Mouse (Mus musculus) liver, postnatal 0 days (tissue): Measurements from ENCODE around the gene Etv5. TPM values are rescaled to one million over a fixed set of nuclear protein-coding genes. Genes with fewer than 3 reads are reported as not detected.
A peak's percentile ranks its signal among the peaks of the same experiment; 100 is the strongest.

Experiments
- ATAC-seq: fragments of 200-750 bp; cut with Nextera tagmentation; 2 replicates; pipeline ENCODE4 v1.8.0; 2017; ENCODE audit warnings: mild to moderate bottlenecking, moderate library complexity
- DNase-seq: peaks from one replicate; pipeline ENCODE4 v3.0.0-alpha.2; 2016
- H3K27ac ChIP-seq: fragments of 300-500 bp; sonication (generic); 2 replicates; pipeline ENCODE4 v1.5.1; 2014; ENCODE audit warnings: antibody characterized with exemption, moderate library complexity, mild to moderate bottlenecking, low read depth
- H3K27me3 ChIP-seq: fragments of 300-500 bp; sonication (generic); 2 replicates; pipeline ENCODE4 v1.6.1; 2014; ENCODE audit warnings: low read length, control low read depth, mixed read lengths; ENCODE audit not compliant: insufficient read depth
- H3K36me3 ChIP-seq: fragments of 300-500 bp; sonication (generic); replicated peaks from 2 replicates; pipeline ENCODE4 v1.6.1; 2014; ENCODE audit warnings: mild to moderate bottlenecking, control low read depth, low read length, moderate library complexity, mixed read lengths; ENCODE audit not compliant: insufficient read depth
- H3K4me1 ChIP-seq: fragments of 300-500 bp; sonication (generic); 2 replicates; pipeline ENCODE4 v1.6.1; 2014; ENCODE audit warnings: antibody characterized with exemption, mild to moderate bottlenecking, control low read depth; ENCODE audit not compliant: insufficient read depth
- H3K4me2 ChIP-seq: fragments of 300-500 bp; sonication (generic); 2 replicates; pipeline ENCODE4 v1.6.1; 2014; ENCODE audit warnings: low read depth, mild to moderate bottlenecking, low read length, moderate library complexity, mixed read lengths
- H3K4me3 ChIP-seq: fragments of 300-500 bp; sonication (generic); 2 replicates; pipeline ENCODE4 v1.5.1; 2014; ENCODE audit warnings: low read depth, low read length
- H3K9ac ChIP-seq: fragments of 300-500 bp; sonication (generic); replicated peaks from 2 replicates; pipeline ENCODE4 v1.6.1; 2014; ENCODE audit warnings: mild to moderate bottlenecking, moderate library complexity
- H3K9me3 ChIP-seq: fragments of 300-500 bp; sonication (generic); 2 replicates; pipeline ENCODE4 v1.6.1; 2016; ENCODE audit warnings: mild to moderate bottlenecking, control low read depth, low read length, mixed read lengths
- CTCF ChIP-seq: sonication (generic); IDR thresholded peaks from 2 replicates; pipeline ENCODE4 v1.5.1; 2016; ENCODE audit warnings: antibody characterized with exemption, low read depth
- EP300 ChIP-seq: IDR thresholded peaks from 2 replicates; pipeline ENCODE4 v1.6.1; 2016; ENCODE audit warnings: antibody characterized with exemption, low read depth, mild to moderate bottlenecking
- WGBS: fragments of 180-500 bp; shearing (Covaris S2); extraction: QIAGEN DNeasy Blood & Tissue Kit; methylation state at CpG from one replicate; pipeline ENCODE4 v1.1.7; 2014; ENCODE audit not compliant: insufficient replicate concordance; 5-methylcytosine and 5-hydroxymethylcytosine counted together
- polyA plus RNA-seq: library from polyadenylated mRNA; unstranded; fragments of >200 nt; fragmentation: Nextera tagmentation; extraction: Ambion mirVana; gene quantifications from 2 replicates; pipeline ENCODE4 v1.2.1, GENCODE M21; 2015

Etv5 gene
- polyA plus RNA-seq, 1 experiment from 2014 or later: 2.6 TPM

GRCm38 (mm10) chr16:22377714-22378113, 61.8 kb downstream of the Etv5 start:
- no peak overlapping the region for H3K9ac ChIP-seq
- H3K36me3 ChIP-seq: no peaks in the 10 kb centered on the region
- TF ChIP-seq EP300 (no peak), CTCF (no peak)
- H3K27me3 ChIP-seq: no peaks in the 10 kb centered on the region
- WGBS: 49% methylated on average over 3 of the region's 3 CpGs
- no peak overlapping the region for H3K4me3 ChIP-seq
- H3K27ac ChIP-seq: no peak overlapping the region
- no peak for DNase-seq
- peaks cover 2% of the 10 kb centered on the region; the same call in 1 of the 2 replicates for H3K4me1 ChIP-seq
- no peak overlapping the region for H3K4me2 ChIP-seq
- H3K9me3 ChIP-seq: no peaks in the 10 kb centered on the region
- ATAC-seq: no peak

DNA sequence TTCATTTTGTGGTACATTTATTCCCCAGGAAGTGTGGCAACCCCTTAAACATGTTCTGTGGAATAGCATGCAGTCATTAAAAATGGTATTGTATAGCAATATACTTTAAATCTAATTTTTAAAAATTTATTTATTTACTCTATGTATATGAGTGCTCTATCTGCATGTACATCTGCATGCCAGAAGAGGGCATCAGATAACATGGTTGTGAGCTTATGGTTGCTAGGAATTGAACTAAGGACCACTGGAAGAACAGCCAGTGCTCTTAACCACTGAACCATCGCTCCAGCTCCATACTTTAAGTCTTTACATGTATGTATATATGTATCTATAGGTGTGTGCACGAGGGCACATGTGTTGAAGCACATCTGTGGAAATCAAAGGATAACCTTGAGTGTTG, 64.6 kb downstream of the Etv5 start:
- no peaks in the 10 kb centered on the region for H3K27me3 ChIP-seq
- WGBS: 68% methylated on average over 2 of the region's 2 CpGs
- H3K4me2 ChIP-seq: no peak overlapping the region
- H3K9ac ChIP-seq: no peak overlapping the region
- H3K4me1 ChIP-seq: peaks cover 8% of the 10 kb centered on the region; the same call in 1 of the 2 replicates
- peak; percentile 35 for TF ChIP-seq CTCF
- no peak for TF ChIP-seq EP300
- H3K4me3 ChIP-seq: no peak overlapping the region
- no peak for DNase-seq
- H3K36me3 ChIP-seq: no peaks in the 10 kb centered on the region
- ATAC-seq: no peak
- H3K9me3 ChIP-seq: no peaks in the 10 kb centered on the region
- H3K27ac ChIP-seq: no peak overlapping the region

DNA sequence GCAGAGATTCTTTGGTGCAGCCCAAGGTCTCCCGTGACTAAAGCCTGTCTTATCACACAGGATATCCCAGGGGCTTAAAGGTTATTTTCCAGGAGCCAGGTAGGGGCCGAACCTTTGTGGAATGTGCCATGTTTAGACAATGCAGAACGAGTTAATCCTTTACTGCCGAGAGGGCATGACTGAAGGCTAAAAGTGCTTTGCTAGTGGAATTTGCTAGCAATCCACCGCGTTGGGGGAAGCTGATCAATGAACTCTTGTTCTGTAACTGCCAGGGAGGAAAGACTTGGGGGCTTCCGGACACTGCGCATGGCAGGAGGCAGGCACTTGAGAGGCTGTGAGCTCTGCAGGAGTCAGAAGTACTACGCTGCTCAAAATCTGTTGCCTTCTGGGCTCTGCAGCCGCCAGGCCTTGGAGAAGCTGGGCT, 66.8 kb downstream of the Etv5 start:
- Histone ChIP-seq H3K27me3 (no peaks in the 10 kb centered on the region), H3K9ac (no peak overlapping the region), H3K27ac (no peak overlapping the region), H3K4me3 (no peak overlapping the region), H3K4me2 (no peak overlapping the region), H3K36me3 (no peaks in the 10 kb centered on the region), H3K9me3 (no peaks in the 10 kb centered on the region), H3K4me1 (peaks cover 8% of the 10 kb centered on the region; the same call in 1 of the 2 replicates)
- DNase-seq (no peak), ATAC-seq (0 out of 2 replicates have a peak, but pooled peaks have one; percentile 10)
- no peak for TF ChIP-seq CTCF
- TF ChIP-seq EP300: no peak
- WGBS: 43% methylated on average over 10 of the region's 10 CpGs

DNA sequence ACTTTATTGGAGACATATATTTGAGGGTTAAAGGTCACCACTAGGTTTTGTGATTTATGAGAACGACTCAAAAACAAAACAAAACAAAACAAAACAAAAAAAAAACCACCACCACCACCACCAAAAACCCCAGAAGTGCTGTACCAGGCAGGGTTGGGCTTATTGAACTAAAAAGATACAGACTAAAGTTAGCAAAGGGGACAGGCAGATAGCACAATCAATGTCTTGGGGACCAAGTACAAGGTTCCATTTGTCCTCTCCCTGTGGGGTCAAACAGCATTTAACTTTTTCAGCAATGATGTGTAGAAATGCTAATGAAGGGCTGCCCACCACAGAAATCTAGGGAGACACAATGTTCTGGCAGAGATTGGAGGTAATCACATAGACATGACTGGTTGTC, 67.3 kb downstream of the Etv5 start:
- H3K36me3 ChIP-seq: no peaks in the 10 kb centered on the region
- H3K4me3 ChIP-seq: no peak overlapping the region
- 48% methylated on average over 1 of the region's 1 CpGs for WGBS
- peaks cover 8% of the 10 kb centered on the region; the same call in 1 of the 2 replicates for H3K4me1 ChIP-seq
- H3K9me3 ChIP-seq: no peaks in the 10 kb centered on the region
- DNase-seq (no peak), ATAC-seq (0 out of 2 replicates have a peak, but pooled peaks have one; percentile 53)
- no peaks in the 10 kb centered on the region for H3K27me3 ChIP-seq
- H3K4me2 ChIP-seq: no peak overlapping the region
- H3K9ac ChIP-seq: no peak overlapping the region
- TF ChIP-seq CTCF (no peak), EP300 (no peak)
- no peak overlapping the region for H3K27ac ChIP-seq

GRCm38 (mm10) chr16:22367099-22367498, 72.4 kb downstream of the Etv5 start:
- Histone ChIP-seq H3K9me3 (no peaks in the 10 kb centered on the region), H3K4me3 (no peak overlapping the region), H3K27ac (no peak overlapping the region), H3K4me2 (no peak overlapping the region), H3K4me1 (no peaks in the 10 kb centered on the region; the same call in 1 of the 2 replicates), H3K9ac (no peak overlapping the region), H3K36me3 (no peaks in the 10 kb centered on the region), H3K27me3 (no peaks in the 10 kb centered on the region)
- WGBS: 82% methylated on average over 7 of the region's 7 CpGs
- TF ChIP-seq CTCF: no peak
- no peak for TF ChIP-seq EP300
- DNase-seq: no peak
- ATAC-seq: no peak

GRCm38 (mm10) chr16:22366040-22366439, 73.5 kb downstream of the Etv5 start:
- Histone ChIP-seq H3K4me3 (no peak overlapping the region), H3K9me3 (no peaks in the 10 kb centered on the region), H3K27ac (no peak overlapping the region), H3K4me2 (no peak overlapping the region), H3K36me3 (no peaks in the 10 kb centered on the region), H3K9ac (no peak overlapping the region), H3K4me1 (no peaks in the 10 kb centered on the region), H3K27me3 (no peaks in the 10 kb centered on the region)
- no peak for ATAC-seq
- TF ChIP-seq EP300: no peak
- TF ChIP-seq CTCF: no peak
- WGBS: 65% methylated on average over 7 of the region's 7 CpGs
- DNase-seq: no peak

DNA sequence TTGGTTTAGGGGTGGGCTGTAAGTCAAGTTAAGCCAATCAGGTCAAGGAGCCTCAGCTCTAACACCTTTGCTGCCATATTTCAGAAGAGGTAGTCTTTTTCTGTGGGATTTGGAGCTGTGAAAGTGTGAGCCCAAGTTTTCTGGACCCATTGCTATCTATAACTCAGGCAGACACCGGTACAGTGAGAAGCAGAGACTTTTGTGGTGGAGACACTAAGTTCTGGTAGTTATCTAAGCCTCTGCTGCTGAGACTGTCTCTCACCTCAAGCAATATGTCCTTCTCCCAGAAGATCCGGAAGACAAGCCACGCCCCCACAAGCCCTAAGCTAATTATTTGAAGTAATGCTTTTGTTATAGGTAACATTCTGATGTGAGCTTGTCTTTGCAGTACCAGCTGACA, 73.9 kb downstream of the Etv5 start:
- no peak overlapping the region for H3K27ac ChIP-seq
- no peaks in the 10 kb centered on the region for H3K4me1 ChIP-seq
- TF ChIP-seq CTCF (no peak), EP300 (no peak)
- no peak overlapping the region for H3K9ac ChIP-seq
- no peaks in the 10 kb centered on the region for H3K27me3 ChIP-seq
- no peak for DNase-seq
- no peak overlapping the region for H3K4me2 ChIP-seq
- H3K4me3 ChIP-seq: no peak overlapping the region
- H3K36me3 ChIP-seq: no peaks in the 10 kb centered on the region
- H3K9me3 ChIP-seq: no peaks in the 10 kb centered on the region
- WGBS: 59% methylated on average over 3 of the region's 3 CpGs
- ATAC-seq: no peak
